Mouse (Mus musculus): ENCODE measurements at regions not wholly inside any gene's neighbourhood (a gene's known extent, or its start where the extent isn't known, plus 50 kb on each side); places are given as distances from the start of the nearest gene placed in this dataset.

GRCm38 (mm10) chr13:63627184-63627893, 53.9 kb upstream of the Ptch1 start:
- no peak for DNase-seq

- DNase-seq, result no peak
These were observed 54.5 kb upstream of the Ptch1 start for GRCm38 (mm10) chr13:63627894-63628287.

- DNase-seq, result no peak
These were observed 58.5 kb upstream of the Ptch1 start for GRCm38 (mm10) chr13:63631771-63632347.

GRCm38 (mm10) chr13:63634294-63634693, 60.9 kb upstream of the Ptch1 start:
- DNase-seq, result no peak

DNA sequence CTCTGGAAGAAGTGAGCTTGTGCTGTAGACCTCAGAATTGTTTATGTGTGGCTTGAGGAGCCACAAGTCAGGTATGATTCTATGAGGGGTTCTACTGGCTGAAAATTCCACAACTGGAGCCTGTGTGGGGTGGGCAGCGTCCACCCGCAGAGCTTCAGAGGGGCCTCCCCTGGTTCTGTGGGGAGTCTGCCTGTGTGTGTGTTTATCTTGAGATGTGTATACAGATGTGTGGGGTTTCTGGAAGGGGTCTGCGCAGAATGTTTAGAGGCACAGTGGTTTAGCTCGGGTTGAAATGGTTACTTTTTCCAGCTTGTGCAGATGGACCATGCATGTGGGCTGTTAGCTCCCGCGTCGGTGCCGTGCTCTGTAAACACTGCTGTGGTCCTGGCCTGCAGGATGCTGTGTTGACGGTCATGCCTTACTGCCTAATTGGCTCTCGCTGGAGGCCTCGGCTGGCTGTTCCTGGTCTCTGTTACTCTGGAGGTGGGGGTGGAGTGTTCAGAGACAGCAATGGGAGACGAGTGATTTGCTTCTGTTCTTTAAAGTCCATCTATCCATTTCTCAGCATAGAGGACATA, 68.3 kb upstream of the Ptch1 start:
- DNase-seq, result no peak

GRCm38 (mm10) chr13:63642617-63643016, 69.2 kb upstream of the Ptch1 start:
- DNase-seq, result peak; percentile 73

- DNase-seq, result no peak
These were observed 70.0 kb upstream of the Ptch1 start for GRCm38 (mm10) chr13:63643394-63643793.

DNA sequence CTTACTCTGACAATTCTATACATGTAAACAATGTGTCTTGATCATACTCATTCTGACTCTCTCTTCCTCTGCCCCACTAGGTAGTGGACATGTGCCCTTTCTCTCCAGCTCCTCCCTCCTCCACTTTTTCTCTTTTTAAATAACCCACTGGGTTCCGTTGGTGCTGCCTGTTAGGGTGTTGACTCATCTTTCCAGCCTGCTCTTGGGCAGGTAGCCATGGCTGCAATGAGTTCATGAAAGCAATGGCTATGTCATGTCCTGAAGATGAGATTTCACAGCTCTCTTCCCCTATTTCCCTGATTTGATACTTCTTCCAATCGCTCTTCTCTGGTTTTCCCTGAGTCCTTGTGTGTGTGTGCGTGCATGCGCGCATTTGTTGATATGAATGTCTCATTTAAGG, 70.9 kb upstream of the Ptch1 start:
- DNase-seq, result no peak

- DNase-seq, result no peak
These were observed 75.8 kb upstream of the Ptch1 start for GRCm38 (mm10) chr13:63649058-63649647.

- DNase-seq, result no peak
These were observed 81.1 kb upstream of the Ptch1 start for GRCm38 (mm10) chr13:63654514-63654913.

DNA sequence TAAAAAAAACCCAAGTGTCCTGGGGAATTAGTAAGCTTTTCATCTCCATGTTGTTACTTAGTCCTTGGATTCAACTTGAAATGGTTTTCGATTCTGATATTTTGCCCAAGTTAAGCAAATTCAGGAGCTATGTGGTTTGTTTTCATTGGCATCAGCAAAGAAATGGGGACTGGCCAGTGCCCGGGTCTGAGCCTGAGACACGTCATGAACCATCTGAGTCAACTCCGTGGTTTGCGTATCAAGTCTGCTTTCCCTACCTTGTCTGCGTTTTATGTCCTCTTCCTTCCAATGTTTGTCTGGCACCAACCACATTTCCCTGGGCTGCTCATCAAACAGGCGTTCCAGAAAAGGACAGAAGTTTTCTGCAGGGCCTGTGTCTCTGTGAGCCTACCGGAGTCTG, 83.7 kb upstream of the Ptch1 start:
- no peak for DNase-seq

DNA sequence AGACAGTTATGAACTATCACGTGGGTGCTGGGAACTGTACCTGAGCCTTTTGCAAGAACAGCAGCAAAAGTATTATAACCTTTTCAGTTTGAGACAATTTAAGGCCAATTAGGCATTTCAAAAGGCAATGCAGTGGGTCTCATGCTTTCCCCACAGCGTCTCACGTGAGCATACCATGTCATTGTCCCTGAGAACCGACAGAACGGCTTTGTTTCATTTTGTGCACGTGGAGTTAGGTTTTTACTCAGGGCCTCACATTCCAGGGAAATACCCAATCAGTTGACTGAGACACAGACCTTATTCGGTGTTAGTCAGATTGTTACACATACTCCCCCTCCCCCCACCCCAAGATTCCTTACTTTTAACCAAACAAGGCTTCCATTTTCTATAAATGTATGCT, 86.0 kb upstream of the Ptch1 start:
- DNase-seq, result no peak

DNA sequence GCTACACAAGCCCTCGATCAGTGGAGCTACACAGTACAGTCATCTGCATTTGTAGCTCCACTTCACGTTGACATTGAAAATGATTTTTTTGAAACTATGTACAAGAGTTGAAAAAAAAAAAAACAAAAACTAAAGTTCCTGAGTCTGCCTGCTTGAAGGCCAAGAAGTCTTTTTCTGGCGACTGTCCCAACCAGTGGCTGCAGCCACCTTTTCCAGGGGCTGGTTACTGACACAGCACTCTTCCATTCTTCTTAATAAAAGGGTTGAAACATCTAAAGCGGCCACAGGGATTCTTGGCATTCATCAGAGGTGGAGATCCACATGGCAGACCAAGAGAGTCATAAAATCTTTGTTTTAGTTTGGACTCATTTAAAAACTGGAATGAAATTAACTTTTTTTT, 87.0 kb upstream of the Ptch1 start:
- DNase-seq, result no peak

DNA sequence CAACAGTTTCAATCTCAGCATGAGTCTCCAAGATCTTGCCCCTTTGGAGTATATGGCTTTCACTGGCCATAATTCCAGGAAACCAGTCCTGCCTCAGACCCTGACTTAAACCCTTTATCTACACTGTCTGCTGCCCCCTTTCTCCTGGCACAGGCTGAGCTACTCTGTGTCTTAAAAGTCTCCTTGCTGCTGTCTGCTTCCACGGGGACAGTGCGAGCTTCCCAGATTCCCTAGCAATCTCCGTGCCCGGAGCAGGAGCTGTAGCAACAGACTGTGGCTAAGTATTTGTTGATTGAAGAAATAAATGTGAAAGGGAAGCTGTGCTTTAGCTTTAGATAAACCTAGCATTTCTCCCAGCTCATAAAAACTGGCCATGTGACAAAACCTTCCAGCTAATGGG, 95.2 kb upstream of the Ptch1 start:
- DNase-seq, result no peak

GRCm38 (mm10) chr13:63669031-63669430, 95.6 kb upstream of the Ptch1 start:
- DNase-seq, result no peak

GRCm38 (mm10) chr13:63672425-63672824, 99.0 kb upstream of the Ptch1 start:
- no peak for DNase-seq

DNA sequence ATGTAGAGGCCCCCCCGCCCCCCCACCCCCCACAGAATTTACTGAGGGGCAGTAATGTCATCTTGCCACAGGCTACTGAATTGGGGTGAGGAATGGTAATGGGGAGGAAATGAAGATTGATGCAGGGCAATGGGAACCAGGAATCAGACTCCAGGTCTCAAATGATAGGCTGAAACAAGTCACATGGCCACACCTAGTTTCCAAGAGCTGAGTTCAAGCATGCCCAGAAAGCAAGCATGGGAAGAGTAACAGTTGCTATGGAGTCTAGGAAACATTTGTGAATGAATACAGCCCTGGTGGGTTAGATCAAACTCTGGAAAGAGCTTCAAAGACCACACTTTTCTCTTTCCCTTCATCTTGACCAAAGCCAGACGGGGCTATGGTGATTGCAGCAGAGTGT, 104.3 kb upstream of the Ptch1 start:
- DNase-seq, result no peak

- peak; percentile 10 for DNase-seq
These were observed 105.2 kb upstream of the Ptch1 start for GRCm38 (mm10) chr13:63678265-63679260.

DNA sequence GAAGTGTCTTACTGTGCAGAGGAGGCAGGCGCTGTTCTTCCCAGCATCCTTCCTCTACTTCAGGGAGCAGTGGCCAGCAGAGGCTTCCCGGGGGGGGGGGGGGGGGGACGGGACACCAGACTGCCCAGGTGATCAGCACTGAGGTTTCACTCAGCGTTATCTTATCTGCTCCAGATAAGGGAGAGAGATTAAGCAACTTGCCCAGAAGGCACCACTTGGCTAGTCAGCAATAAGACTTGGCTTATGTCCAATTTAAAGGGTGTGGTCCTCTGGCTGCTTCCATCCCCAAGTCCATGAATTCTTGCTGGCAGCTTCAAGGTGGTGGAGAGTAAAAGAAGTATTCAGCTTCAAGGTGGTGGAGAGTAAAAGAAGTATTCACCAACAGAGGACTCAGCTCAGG, 108.9 kb upstream of the Ptch1 start:
- no peak for DNase-seq

GRCm38 (mm10) chr13:63691974-63692373, 118.6 kb upstream of the Ptch1 start:
- DNase-seq, result peak; percentile 56

DNA sequence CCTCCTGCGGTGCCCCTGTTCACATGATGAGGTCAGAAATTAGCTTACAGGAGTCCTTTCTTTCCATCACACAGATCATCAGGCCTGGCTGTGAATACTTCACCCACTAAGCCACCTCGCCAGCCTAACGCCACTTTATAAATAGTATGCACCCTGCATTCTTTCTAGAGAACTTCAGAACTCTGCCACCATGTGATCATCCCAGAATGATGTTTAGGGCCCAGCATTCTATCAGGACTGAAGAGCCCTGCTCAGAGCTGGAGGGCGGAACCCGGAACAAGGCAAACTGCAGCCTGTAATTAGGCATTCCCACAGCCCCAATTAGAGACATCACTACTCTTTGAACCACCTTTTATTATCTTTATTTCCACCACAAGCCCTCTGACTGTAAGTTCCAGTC, 120.2 kb upstream of the Ptch1 start:
- DNase-seq, result no peak

GRCm38 (mm10) chr13:63696399-63696798, 118.6 kb upstream of the Ercc6l2 start:
- DNase-seq, result no peak

- DNase-seq, result no peak
These were observed 115.4 kb upstream of the Ercc6l2 start for GRCm38 (mm10) chr13:63699624-63700023.

Data from right cerebral cortex, adult 18-20 months (tissue).